Mouse (Mus musculus) heart, postnatal 0 days (tissue): ENCODE measurements around the gene Bcat1.

Experiments used
- CTCF ChIP-seq: IDR thresholded peaks from 2 replicates; pipeline ENCODE4 v1.5.1; 2016; ENCODE audit warnings: antibody characterized with exemption, control low read depth, low read depth
- EP300 ChIP-seq: IDR thresholded peaks from 2 replicates; pipeline ENCODE4 v1.6.1; 2016; ENCODE audit warnings: antibody characterized with exemption, low read depth

- TF ChIP-seq CTCF (no peak), EP300 (no peak)
Measured at GRCm38 (mm10) chr6:145123136-145124060, 47.4 kb upstream of the Bcat1 start.
